Mouse (Mus musculus) spleen, embryonic (tissue): Measurements from ENCODE around the gene P2rx3.

Experiments used
- CTCF ChIA-PET: fragments of 350-600 bp; sonication (Branson Sonifier 250); formaldehyde crosslinking; loops from one replicate; lab custom pipeline; 2022; lab: Charles Lee

The P2rx3 gene

DNA sequence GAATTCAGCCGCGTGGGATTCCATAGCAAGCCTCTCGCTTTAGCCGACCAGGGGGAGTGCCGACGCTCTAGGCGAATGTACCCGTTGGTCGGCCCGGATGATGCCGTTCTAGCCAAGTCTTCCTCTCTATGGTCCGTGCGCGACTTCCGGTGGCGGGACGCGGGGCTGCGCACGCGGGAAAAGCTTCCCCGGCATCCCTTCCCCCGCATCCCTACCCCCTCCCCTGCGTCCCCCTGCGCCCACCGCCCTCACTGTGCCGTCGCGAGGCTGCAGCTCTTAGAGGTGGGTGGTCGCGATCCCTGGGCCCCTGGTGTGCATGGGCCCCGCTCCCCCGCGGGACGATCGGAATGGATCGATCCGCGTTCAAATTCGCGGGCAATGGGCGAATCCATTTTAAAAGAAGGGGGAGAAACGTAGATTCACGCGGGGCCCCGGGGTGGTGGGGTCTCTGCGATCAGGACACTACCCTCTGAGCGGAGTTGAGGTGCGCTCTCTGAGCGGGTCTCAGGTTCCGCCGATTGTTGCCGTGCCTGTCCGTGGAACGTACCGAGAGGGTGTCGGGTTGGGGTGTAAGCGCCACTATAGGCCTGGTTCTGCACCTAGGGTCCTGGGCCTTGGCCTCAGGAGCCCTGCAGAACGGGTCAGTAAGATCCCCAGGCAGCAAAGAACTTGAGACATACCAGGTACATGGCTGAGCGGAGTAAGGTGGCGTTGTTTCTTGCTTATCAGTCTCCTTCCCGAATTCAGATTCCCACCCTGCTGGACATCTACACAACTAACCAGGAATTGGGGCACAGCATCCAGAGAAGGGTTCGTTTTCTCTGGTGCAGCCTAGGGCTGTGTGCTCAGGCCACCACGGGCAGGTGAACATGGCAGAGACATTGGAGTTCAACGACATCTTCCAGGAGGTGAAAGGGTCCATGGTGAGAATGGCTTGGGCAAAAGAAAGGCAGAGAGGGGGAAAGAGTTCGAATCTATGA lies at the start of gene P2rx3, which contains the start of gene Ssrp1:
Gene P2rx3 (minus strand): TSS at position 416 of the 980 bp plus-strand sequence.
Gene Ssrp1 (plus strand): TSS at position 188 of the 980 bp plus-strand sequence.
- CTCF ChIA-PET: no interaction called here

DNA sequence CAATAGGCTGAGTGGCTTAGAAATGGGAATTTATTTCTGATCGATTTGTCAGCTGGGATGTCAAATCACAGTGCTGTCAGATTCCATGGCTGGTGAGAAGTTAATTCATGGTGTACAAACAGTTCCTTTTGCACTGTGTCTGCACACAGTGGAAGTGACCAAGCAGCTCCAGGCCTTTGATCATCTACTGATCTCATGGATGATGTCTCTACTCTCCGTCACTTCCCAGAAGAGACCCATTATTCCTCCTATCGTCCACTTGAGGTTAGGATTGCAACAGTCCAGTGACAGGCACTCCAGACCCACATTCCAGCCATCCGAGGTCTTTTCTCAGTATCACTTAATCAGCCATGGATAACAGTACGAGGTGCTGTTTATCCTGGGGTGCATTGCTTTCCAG lies 36.5 kb upstream of the P2rx3 start:
- CTCF ChIA-PET: no interaction called here

DNA sequence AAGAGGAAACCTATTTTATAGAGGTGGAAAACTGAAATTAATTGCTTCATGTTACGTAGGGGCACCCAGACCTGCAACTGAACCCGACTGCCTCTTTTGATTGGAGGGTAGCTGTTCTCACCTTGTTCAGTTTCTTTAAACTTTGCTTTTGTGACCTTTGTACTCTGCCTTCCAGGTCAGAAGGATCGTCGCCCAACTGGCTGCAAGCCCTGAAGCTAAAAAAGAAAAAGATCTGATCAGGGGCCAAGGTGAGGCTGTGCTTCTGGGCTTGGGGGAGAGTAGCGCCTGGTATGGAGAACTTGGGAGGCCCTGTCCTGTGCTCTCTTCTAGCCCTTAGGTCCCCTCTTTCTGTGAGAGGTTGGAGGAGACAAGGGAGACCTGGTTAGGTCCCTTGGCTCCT lies 34.7 kb upstream of the P2rx3 start:
- CTCF ChIA-PET: no interaction called here

DNA sequence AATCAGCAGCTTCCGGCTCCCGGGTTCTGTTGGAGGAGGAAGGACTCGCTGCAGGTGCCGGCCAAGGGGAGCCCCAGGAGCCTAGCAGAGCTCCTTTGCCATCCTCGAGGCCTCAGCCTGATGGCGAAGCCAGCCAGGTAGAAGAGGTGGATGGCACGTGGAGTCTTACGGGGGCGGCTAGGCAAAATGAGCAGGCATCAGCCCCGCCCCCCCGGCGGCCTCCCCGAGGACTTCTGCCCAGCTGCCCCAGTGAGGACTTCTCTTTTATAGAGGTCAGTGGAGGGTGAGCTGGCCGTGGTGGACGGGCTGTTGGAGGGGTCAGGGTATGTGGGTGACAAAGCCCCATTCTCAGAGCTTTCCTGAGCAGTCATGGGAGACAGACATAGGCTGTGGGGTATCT lies 32.8 kb upstream of the P2rx3 start:
- CTCF ChIA-PET: no interaction called here

- CTCF ChIA-PET: no interaction called here
Measured at GRCm38 (mm10) chr2:85068626-85069025, 31.4 kb upstream of the P2rx3 start.

DNA sequence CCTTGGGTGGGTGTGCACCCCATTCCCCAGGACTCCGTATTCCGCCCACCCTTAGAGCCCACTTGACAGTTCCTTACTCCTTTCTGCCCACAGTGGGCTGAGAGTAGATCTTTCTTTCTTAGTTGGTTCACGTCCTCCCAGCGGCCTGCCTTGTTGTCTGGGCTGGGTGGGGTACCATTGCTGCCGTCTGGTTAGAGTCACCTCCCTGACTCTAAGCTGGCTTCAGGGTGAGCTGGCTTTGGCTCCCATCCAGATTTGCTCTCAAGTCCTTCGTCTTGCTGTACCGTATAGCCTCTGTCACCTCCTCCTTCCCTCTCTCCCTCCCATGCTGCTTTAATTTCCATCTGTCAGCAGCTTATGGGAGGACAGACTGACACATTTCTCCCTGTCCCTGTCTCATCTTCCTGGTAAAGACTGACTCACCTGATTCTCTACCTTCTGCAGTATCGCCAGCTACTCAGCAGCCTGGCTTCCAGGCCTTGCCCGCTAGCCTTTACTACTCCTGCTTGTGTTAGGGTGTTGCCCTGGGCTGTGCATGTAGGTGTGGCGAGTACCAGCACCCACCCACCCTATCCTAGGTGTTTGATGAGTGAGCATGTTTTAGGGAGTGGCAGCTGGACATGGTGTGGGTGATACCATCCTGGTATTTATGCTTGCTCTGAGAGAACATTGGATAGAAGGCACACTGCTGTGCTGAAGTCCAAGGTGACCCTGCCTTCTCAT lies 30.8 kb upstream of the P2rx3 start:
- CTCF ChIA-PET: no interaction called here

- CTCF ChIA-PET: no interaction called here
Measured at GRCm38 (mm10) chr2:85066937-85067336, 29.7 kb upstream of the P2rx3 start.

- CTCF ChIA-PET: interaction anchor here (0.6 kb wide), 1 partner anchor 15 kb away, joined by 8 read pairs; no protein-coding TSS in a partner anchor
Measured at GRCm38 (mm10) chr2:85065141-85065875, 28.0 kb upstream of the P2rx3 start.

GRCm38 (mm10) chr2:85061107-85061541 lies 23.9 kb upstream of the P2rx3 start:
- CTCF ChIA-PET: no interaction called here

DNA sequence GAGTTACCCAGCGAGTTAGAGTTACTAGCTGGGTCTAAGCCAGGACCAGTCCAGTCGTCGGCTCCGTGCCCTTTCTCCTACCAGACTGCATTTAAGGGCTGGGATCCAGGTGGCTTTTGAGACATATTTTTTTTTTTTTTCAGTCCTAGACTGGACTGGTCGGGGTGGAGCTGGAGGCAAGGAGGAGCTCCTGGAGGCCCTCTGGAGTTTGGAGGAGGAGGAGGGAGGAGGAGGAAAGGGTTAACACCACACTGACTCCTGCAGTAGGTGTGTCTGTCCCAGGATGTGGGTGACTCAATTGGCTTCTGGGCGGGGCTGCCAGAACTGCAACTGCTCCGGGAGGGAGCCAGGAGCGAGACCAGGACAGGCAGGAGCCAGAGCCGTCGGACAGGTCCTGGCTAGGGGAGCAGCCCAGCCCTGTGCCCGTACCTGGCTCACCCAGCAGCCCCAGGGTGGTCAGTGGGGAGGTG lies 23.4 kb upstream of the P2rx3 start:
- CTCF ChIA-PET: no interaction called here

DNA sequence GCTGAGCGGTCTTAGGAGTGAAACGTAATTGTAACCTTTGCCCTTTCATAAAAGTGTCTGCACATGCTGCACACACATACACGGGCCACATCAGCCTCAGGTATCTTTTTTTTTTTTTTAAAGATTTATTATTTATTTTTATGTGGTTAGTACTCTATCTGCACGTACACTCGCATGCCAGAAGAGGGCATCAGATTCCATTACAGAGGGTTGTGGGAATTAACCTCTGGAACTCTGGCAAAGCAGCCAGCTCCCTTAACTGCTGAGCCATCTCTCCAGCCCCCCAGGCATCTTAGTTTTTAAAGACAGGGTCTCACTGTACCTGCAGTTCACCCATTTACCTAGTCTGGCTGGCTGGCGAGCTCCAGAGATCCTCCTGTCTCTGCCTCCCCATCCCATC lies 22.4 kb upstream of the P2rx3 start:
- CTCF ChIA-PET: interaction anchor here (0.7 kb wide), 1 partner anchor 459 kb away, joined by 8 read pairs; no protein-coding TSS in a partner anchor

DNA sequence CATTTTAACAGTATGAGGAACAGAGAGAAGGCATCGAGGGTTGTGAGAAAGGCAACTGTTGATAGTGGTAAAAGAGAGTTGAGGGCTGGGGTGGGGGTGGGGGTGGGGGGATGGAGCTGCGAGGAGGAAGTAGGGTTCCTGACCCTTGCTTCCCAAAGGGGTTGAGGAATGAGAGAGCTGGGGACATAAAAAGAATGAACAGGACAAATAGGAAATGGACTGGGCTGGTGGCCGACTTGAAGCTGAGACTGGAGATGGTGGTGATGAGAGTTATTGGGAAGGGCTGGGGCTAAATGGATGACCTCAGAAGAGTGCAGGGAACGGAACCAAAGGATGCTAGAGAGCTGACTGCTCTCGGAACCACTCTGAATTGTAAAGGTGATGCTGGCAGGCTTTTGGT lies 19.4 kb upstream of the P2rx3 start:
- CTCF ChIA-PET: interaction anchor here (0.8 kb wide), 1 partner anchor 149 kb away, joined by 5 read pairs; no protein-coding TSS in a partner anchor

- CTCF ChIA-PET: no interaction called here
Measured at GRCm38 (mm10) chr2:85053192-85053816, 16.0 kb upstream of the P2rx3 start.

GRCm38 (mm10) chr2:85050746-85051145 lies 13.5 kb upstream of the P2rx3 start:
- CTCF ChIA-PET: interaction anchor here (0.6 kb wide), 2 partner anchors 15 to 111 kb away, joined by 5 to 8 read pairs; no protein-coding TSS in a partner anchor

GRCm38 (mm10) chr2:85050001-85050634 lies 12.9 kb upstream of the P2rx3 start:
- CTCF ChIA-PET: interaction anchor here (0.6 kb wide), 1 partner anchor 15 kb away, joined by 8 read pairs; no protein-coding TSS in a partner anchor

- CTCF ChIA-PET: no interaction called here
Measured at GRCm38 (mm10) chr2:85049277-85049676, 12.0 kb upstream of the P2rx3 start.

- CTCF ChIA-PET: interaction anchor here (0.6 kb wide), 1 partner anchor 198 kb away, joined by 3 read pairs; no protein-coding TSS in a partner anchor
Measured at GRCm38 (mm10) chr2:85048168-85048751, 11.0 kb upstream of the P2rx3 start.

- CTCF ChIA-PET: interaction anchor here (0.6 kb wide), 1 partner anchor 198 kb away, joined by 3 read pairs; no protein-coding TSS in a partner anchor
Measured at GRCm38 (mm10) chr2:85047596-85048167, 10.4 kb upstream of the P2rx3 start, which contains the start of gene Tnks1bp1. Tnks1bp1 (plus strand) TSS chr2:85048022.

DNA sequence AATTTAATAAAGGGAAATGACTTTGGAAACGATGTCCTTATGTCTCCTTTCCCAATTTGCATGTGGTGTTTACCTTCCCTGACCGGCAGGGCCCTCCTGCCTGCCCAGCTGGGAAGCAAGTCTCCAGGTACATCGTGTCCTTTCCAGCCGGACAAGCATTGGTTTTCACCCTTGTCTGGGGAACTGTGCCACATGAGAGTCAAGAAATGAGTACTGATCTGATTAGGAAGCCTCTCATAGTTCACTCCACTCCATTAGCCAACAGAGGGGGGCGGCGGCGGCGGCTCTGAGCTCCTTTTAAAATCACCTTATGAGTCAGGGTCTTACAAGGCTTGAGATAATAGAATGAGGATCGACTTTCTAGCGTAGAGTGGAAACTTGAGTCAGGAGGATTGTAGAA lies 9.8 kb upstream of the P2rx3 start:
- CTCF ChIA-PET: interaction anchor here (0.6 kb wide), 1 partner anchor 309 kb away, joined by 4 read pairs; no protein-coding TSS in a partner anchor
